Mouse (Mus musculus) MEL (cell line): Measurements from ENCODE around the gene Kif1bp. TPM values are rescaled to one million over a fixed set of nuclear protein-coding genes. Genes with fewer than 3 reads are reported as not detected.
A peak's percentile ranks its signal among the peaks of the same experiment; 100 is the strongest.

Experiments used
- DNase-seq: peaks from one replicate; pipeline ENCODE4 v3.0.0; 2011; ENCODE audit warnings: low read depth, low spot score
- H3K27ac ChIP-seq: 2 replicates; pipeline ENCODE4 v1.5.1; 2012; ENCODE audit warnings: low read depth, mild to moderate bottlenecking, control low read depth, low read length, moderate library complexity; ENCODE audit not compliant: control insufficient read depth
- H3K27me3 ChIP-seq, 2 experiments: fragments of 150-350 bp in 1 of 2; sonication (generic) in 1 of 2; 2 replicates each; pipeline ENCODE4 v1.6.1; 2012; ENCODE audit warnings: low read length in 2 of 2, mild to moderate bottlenecking in 2 of 2, improper control_type of control experiment in 1 of 2, moderate library complexity in 1 of 2; ENCODE audit not compliant: insufficient read depth in 2 of 2, control insufficient read depth in 1 of 2
- H3K36me3 ChIP-seq, 2 experiments: 2 replicates each; pipeline ENCODE4 v1.6.1; 2012 to 2014; ENCODE audit warnings: low read length in 2 of 2, improper control_type of control experiment in 1 of 2, inconsistent platforms in 1 of 2, mild to moderate bottlenecking in 1 of 2; ENCODE audit not compliant: insufficient read depth in 2 of 2, control insufficient read depth in 1 of 2
- H3K4me1 ChIP-seq, 2 experiments: fragments of 150-350 bp in 1 of 2; sonication (generic) in 1 of 2; 2 replicates each; pipeline ENCODE4 v1.6.1; 2012; ENCODE audit warnings: low read length in 2 of 2, improper control_type of control experiment in 1 of 2, mild to moderate bottlenecking in 1 of 2; ENCODE audit not compliant: insufficient read depth in 2 of 2, control insufficient read depth in 1 of 2
- H3K4me3 ChIP-seq, 2 experiments: fragments of 150-350 bp in 1 of 2; sonication (generic) in 1 of 2; 2 replicates each; pipeline ENCODE4 v1.5.1; 2012; ENCODE audit warnings: low read depth in 2 of 2, low read length in 2 of 2, mild to moderate bottlenecking in 2 of 2, moderate library complexity in 2 of 2, control low read depth in 1 of 2, improper control_type of control experiment in 1 of 2; ENCODE audit not compliant: control insufficient read depth in 1 of 2, insufficient read depth in 1 of 2
- H3K79me2 ChIP-seq: 2 replicates; pipeline ENCODE4 v1.6.1; 2012; ENCODE audit warnings: mild to moderate bottlenecking, low read length, moderate library complexity; ENCODE audit not compliant: control insufficient read depth, poor library complexity, insufficient read depth
- H3K9ac ChIP-seq: 2 replicates; pipeline ENCODE4 v1.6.1; 2012; ENCODE audit warnings: low read depth, mild to moderate bottlenecking, control low read depth, low read length, moderate library complexity; ENCODE audit not compliant: control insufficient read depth, poor library complexity, severe bottlenecking
- H3K9me3 ChIP-seq: fragments of 150-350 bp; sonication (generic); replicated peaks from 2 replicates; pipeline ENCODE4 v1.6.1; 2012; ENCODE audit warnings: mild to moderate bottlenecking, low read length, improper control_type of control experiment, moderate library complexity; ENCODE audit not compliant: insufficient read depth
- BHLHE40 ChIP-seq: IDR thresholded peaks from 2 replicates; pipeline ENCODE4 v1.6.1; 2012; ENCODE audit warnings: low read depth, mild to moderate bottlenecking, inconsistent platforms, low read length, improper control_type of control experiment, borderline replicate concordance
- CHD1 ChIP-seq: IDR thresholded peaks from 2 replicates; pipeline ENCODE4 v1.6.1; 2012; ENCODE audit warnings: low read depth, mild to moderate bottlenecking, inconsistent platforms, low read length, improper control_type of control experiment
- CHD2 ChIP-seq: IDR thresholded peaks from 2 replicates; pipeline ENCODE4 v1.6.1; 2011; ENCODE audit warnings: low read length, improper control_type of control experiment
- CTCF ChIP-seq, 3 experiments: IDR thresholded peaks in 2 of 3; conservative IDR thresholded peaks in 1 of 3; 2 replicates each; pipeline ENCODE4 v1.5.1; 2011 to 2012; ENCODE audit warnings: low read length in 3 of 3, low read depth in 2 of 3, mild to moderate bottlenecking in 2 of 3, improper control_type of control experiment in 1 of 3, inconsistent platforms in 1 of 3, mixed read lengths in 1 of 3, moderate library complexity in 1 of 3; ENCODE audit not compliant: control insufficient read depth in 1 of 3, insufficient read depth in 1 of 3, poor library complexity in 1 of 3, severe bottlenecking in 1 of 3
- ELF1 ChIP-seq: IDR thresholded peaks from 2 replicates; pipeline ENCODE4 v1.6.1; 2014; ENCODE audit warnings: low read depth, mild to moderate bottlenecking, inconsistent platforms, low read length, improper control_type of control experiment, moderate library complexity
- ETS1 ChIP-seq: IDR thresholded peaks from 2 replicates; pipeline ENCODE4 v1.6.1; 2012; ENCODE audit warnings: low read depth, mild to moderate bottlenecking, inconsistent platforms, low read length, improper control_type of control experiment, moderate library complexity
- GABPA ChIP-seq: IDR thresholded peaks from 2 replicates; pipeline ENCODE4 v1.6.1; 2012; ENCODE audit warnings: low read depth, mild to moderate bottlenecking, inconsistent platforms, low read length, improper control_type of control experiment, moderate library complexity
- GATA1 ChIP-seq: IDR thresholded peaks from 2 replicates; pipeline ENCODE4 v1.6.1; 2011; ENCODE audit warnings: low read depth, low read length, improper control_type of control experiment
- JUND ChIP-seq: IDR thresholded peaks from 2 replicates; pipeline ENCODE4 v1.6.1; 2011; ENCODE audit warnings: low read depth, mild to moderate bottlenecking, improper control_type of control experiment, low read length
- KAT2A ChIP-seq: conservative IDR thresholded peaks from 2 replicates; pipeline ENCODE4 v1.6.1; 2012; ENCODE audit warnings: low read depth, low read length, improper control_type of control experiment, inconsistent platforms
- MAFK ChIP-seq: IDR thresholded peaks from 2 replicates; pipeline ENCODE4 v1.6.1; 2011; ENCODE audit warnings: low read depth, mild to moderate bottlenecking, low read length, improper control_type of control experiment, borderline replicate concordance
- MAX ChIP-seq: IDR thresholded peaks from 2 replicates; pipeline ENCODE4 v1.6.1; 2011; ENCODE audit warnings: low read length, improper control_type of control experiment
- MAZ ChIP-seq: IDR thresholded peaks from 2 replicates; pipeline ENCODE4 v1.6.1; 2012; ENCODE audit warnings: low read depth, mild to moderate bottlenecking, inconsistent platforms, low read length, improper control_type of control experiment
- MEF2A ChIP-seq: IDR thresholded peaks from 2 replicates; pipeline ENCODE4 v1.6.1; 2014; ENCODE audit warnings: low read depth, mild to moderate bottlenecking, inconsistent platforms, low read length, improper control_type of control experiment; ENCODE audit not compliant: poor library complexity, insufficient replicate concordance, severe bottlenecking; ENCODE audit errors: extremely low read depth
- MXI1 ChIP-seq: IDR thresholded peaks from 2 replicates; pipeline ENCODE4 v1.6.1; 2011; ENCODE audit warnings: mild to moderate bottlenecking, low read depth, low read length, improper control_type of control experiment
- MYB ChIP-seq: IDR thresholded peaks from 2 replicates; pipeline ENCODE4 v1.6.1; 2011; ENCODE audit warnings: mild to moderate bottlenecking, low read depth, low read length, improper control_type of control experiment
- MYC ChIP-seq: IDR thresholded peaks from 2 replicates; pipeline ENCODE4 v1.6.1; 2011; ENCODE audit warnings: low read depth, mild to moderate bottlenecking, low read length, improper control_type of control experiment, moderate library complexity
- NELFE ChIP-seq: IDR thresholded peaks from 2 replicates; pipeline ENCODE4 v1.6.1; 2011; ENCODE audit warnings: low read depth, low read length, improper control_type of control experiment
- NRF1 ChIP-seq: IDR thresholded peaks from 2 replicates; pipeline ENCODE4 v1.6.1; 2014; ENCODE audit warnings: low read depth, mild to moderate bottlenecking, inconsistent platforms, low read length, improper control_type of control experiment, moderate library complexity; ENCODE audit not compliant: poor library complexity, insufficient read depth, severe bottlenecking
- POLR2A ChIP-seq, 2 experiments: IDR thresholded peaks; 2 replicates each; pipeline ENCODE4 v1.6.1; 2011 to 2012; ENCODE audit warnings: low read length in 2 of 2, mild to moderate bottlenecking in 2 of 2, control low read depth in 1 of 2, improper control_type of control experiment in 1 of 2, low read depth in 1 of 2, moderate library complexity in 1 of 2; ENCODE audit not compliant: control insufficient read depth in 1 of 2, insufficient read depth in 1 of 2, poor library complexity in 1 of 2
- POLR2AphosphoS2 ChIP-seq: IDR thresholded peaks from 2 replicates; pipeline ENCODE4 v1.6.1; 2011; ENCODE audit warnings: low read length, improper control_type of control experiment
- POLR2AphosphoS5 ChIP-seq: IDR thresholded peaks from 2 replicates; pipeline ENCODE4 v1.6.1; 2012; ENCODE audit warnings: low read depth, borderline replicate concordance, mild to moderate bottlenecking, inconsistent platforms, low read length, moderate library complexity, mixed read lengths
- RAD21 ChIP-seq: IDR thresholded peaks from 2 replicates; pipeline ENCODE4 v1.6.1; 2011; ENCODE audit warnings: mild to moderate bottlenecking, low read depth, low read length, improper control_type of control experiment
- SIN3A ChIP-seq: IDR thresholded peaks from 2 replicates; pipeline ENCODE4 v1.6.1; 2012; ENCODE audit warnings: low read length, improper control_type of control experiment, inconsistent platforms
- SMC3 ChIP-seq: IDR thresholded peaks from 2 replicates; pipeline ENCODE4 v1.6.1; 2011; ENCODE audit warnings: low read depth, low read length, improper control_type of control experiment
- TAL1 ChIP-seq: IDR thresholded peaks from 2 replicates; pipeline ENCODE4 v1.6.1; 2012; ENCODE audit warnings: mild to moderate bottlenecking, inconsistent platforms, low read length, moderate library complexity, mixed read lengths
- TBP ChIP-seq: IDR thresholded peaks from 2 replicates; pipeline ENCODE4 v1.8.0; 2011; ENCODE audit warnings: low read depth, low read length, improper control_type of control experiment
- UBTF ChIP-seq: IDR thresholded peaks from 2 replicates; pipeline ENCODE4 v1.6.1; 2012; ENCODE audit warnings: low read depth, mild to moderate bottlenecking, inconsistent platforms, low read length, improper control_type of control experiment, moderate library complexity, borderline replicate concordance; ENCODE audit not compliant: insufficient read depth
- USF1 ChIP-seq: IDR thresholded peaks from 2 replicates; pipeline ENCODE4 v1.6.1; 2014; ENCODE audit warnings: low read depth, mild to moderate bottlenecking, inconsistent platforms, low read length, improper control_type of control experiment, moderate library complexity
- USF2 ChIP-seq, 2 experiments: IDR thresholded peaks; 2 replicates each; pipeline ENCODE4 v1.6.1; 2011 to 2012; ENCODE audit warnings: improper control_type of control experiment in 2 of 2, low read length in 2 of 2, borderline replicate concordance in 1 of 2, inconsistent platforms in 1 of 2, low read depth in 1 of 2, mild to moderate bottlenecking in 1 of 2; ENCODE audit not compliant: insufficient read depth in 1 of 2
- ZC3H11A ChIP-seq: IDR thresholded peaks from 2 replicates; pipeline ENCODE4 v1.6.1; 2012; ENCODE audit warnings: low read depth, mild to moderate bottlenecking, inconsistent platforms, low read length, improper control_type of control experiment
- ZKSCAN1 ChIP-seq: IDR thresholded peaks from 2 replicates; pipeline ENCODE4 v1.6.1; 2012; ENCODE audit warnings: low read depth, mild to moderate bottlenecking, inconsistent platforms, low read length, improper control_type of control experiment, moderate library complexity
- ZMIZ1 ChIP-seq: IDR thresholded peaks from 2 replicates; pipeline ENCODE4 v1.6.1; 2012; ENCODE audit warnings: low read depth, mild to moderate bottlenecking, inconsistent platforms, low read length, improper control_type of control experiment, moderate library complexity
- ZNF384 ChIP-seq: IDR thresholded peaks from 2 replicates; pipeline ENCODE4 v1.6.1; 2012; ENCODE audit warnings: low read depth, mild to moderate bottlenecking, inconsistent platforms, low read length, improper control_type of control experiment
- polyA plus RNA-seq, 2 experiments: library from polyadenylated mRNA; stranded (reverse) in 1 of 2; unstranded in 1 of 2; fragments of >175 nt in 1 of 2; fragments of >200 nt in 1 of 2; gene quantifications; 2 replicates each; pipeline versions ENCODE4 v1.2.1 to v1.2.4; 2012; ENCODE audit warnings: low replicate concordance in 2 of 2, low read depth in 1 of 2; ENCODE audit not compliant: insufficient read length in 2 of 2, insufficient read depth in 1 of 2, missing spikeins in 1 of 2
- total RNA-seq: library from RNA; depleted of rRNA; stranded (reverse); fragments of 300-350 nt; gene quantifications from 2 replicates; pipeline ENCODE4 v1.2.3, GENCODE M21; 2012

Kif1bp gene
- total and polyA plus RNA-seq, 3 experiments: 17.3 to 177 (median 24.7) TPM

GRCm38 (mm10) chr10:62604161-62604560 is 25.9 kb upstream of the Kif1bp start (continued):
- TF ChIP-seq ELF1 (peak; percentile 26; the same call in 1 of the 2 replicates), POLR2AphosphoS5 (no peak)

DNA sequence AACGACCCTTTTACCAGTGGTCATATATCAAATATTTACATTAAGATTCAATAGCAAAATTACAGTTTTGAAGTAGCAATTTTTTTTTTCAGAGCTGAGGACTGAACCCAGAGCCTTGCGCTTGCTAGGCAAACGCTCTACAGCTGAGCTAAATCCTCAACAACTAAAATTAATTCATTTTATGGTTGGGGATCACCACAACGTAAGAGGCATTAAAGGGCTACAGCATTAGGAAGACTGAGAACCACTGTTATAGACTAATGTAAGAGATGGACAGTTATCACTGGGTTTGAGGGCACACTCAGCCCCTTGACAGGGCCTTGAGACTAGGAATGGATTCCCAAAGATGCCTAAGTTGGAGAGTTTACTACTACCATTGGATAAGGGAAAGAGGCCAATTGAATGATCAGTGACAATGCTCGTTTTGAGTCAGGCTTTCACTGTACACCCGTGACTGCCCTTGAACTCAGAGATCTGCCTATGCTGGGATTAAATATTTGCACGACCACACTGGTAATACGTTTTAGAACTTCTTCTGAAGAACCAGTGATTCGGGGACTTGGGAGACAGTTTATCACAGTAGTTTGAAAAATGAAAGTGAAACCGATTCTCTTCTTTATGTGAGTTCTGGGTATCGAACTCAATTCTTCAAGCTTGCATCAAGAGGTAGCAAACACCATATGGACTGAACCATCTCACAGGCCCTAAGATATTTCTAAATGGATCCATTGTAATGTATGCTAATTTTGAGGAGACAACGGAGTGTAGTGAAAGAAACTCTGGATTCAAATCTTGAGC is 25.2 kb upstream of the Kif1bp start:
- Histone ChIP-seq H3K4me3 (peak overlapping the region; percentile 70 to 72), H3K27ac (peak overlapping the region; percentile 77), H3K9ac (peak overlapping the region; percentile 98)
- TF ChIP-seq NRF1 (no peak), MAFK (no peak), SMC3 (no peak), MXI1 (no peak), KAT2A (no peak), MAX (no peak), ETS1 (peak; percentile 67), CHD1 (no peak), ELF1 (no peak), MEF2A (no peak), SIN3A (peak; percentile 50), TBP (peak; percentile 97), MAZ (no peak), USF2 (IDR thresholded peaks at IDR 0.05; ENCODE audit: borderline replicate concordance in 1 of 2, insufficient read depth in 1 of 2, low read depth in 1 of 2, low read length in 2 of 2) (no peak), MYB (no peak), JUND (no peak), GATA1 (no peak), CHD2 (no peak), ZNF384 (peak; percentile 22; the same call in 1 of the 2 replicates), USF1 (no peak), POLR2A (IDR thresholded peaks at IDR 0.05; ENCODE audit: control insufficient read depth in 1 of 2, insufficient read depth in 1 of 2, low read depth in 1 of 2, low read length in 2 of 2, poor library complexity in 1 of 2) (no peak), ZKSCAN1 (no peak), UBTF (no peak), TAL1 (no peak), RAD21 (no peak), POLR2AphosphoS2 (no peak), ZMIZ1 (no peak), NELFE (no peak), ZC3H11A (no peak), GABPA (no peak), MYC (no peak), BHLHE40 (no peak), CTCF (IDR thresholded peaks at IDR 0.05 in 2 of 3, conservative IDR thresholded peaks at IDR 0.05 in 1 of 3; ENCODE audit: control insufficient read depth in 1 of 3, insufficient read depth in 1 of 3, low read depth in 2 of 3, low read length in 3 of 3, poor library complexity in 1 of 3, severe bottlenecking in 1 of 3) (no peak), POLR2AphosphoS5 (no peak)

More for the DNA sequence above, 25.2 kb upstream of the Kif1bp start:
- Histone ChIP-seq H3K36me3 (peaks cover 10 to 23% of the 10 kb centered on the region in 2 experiments), H3K9me3 (no peaks in the 10 kb centered on the region), H3K27me3 (no peaks in the 10 kb centered on the region), H3K4me1 (peaks cover 0 to 15% of the 10 kb centered on the region in 2 experiments; a peak in 3 of 4 replicates), H3K79me2 (peaks cover 38% of the 10 kb centered on the region)
- DNase-seq: peak; percentile 71
